Mouse (Mus musculus) lung, postnatal 0 days (tissue): ENCODE measurements around the gene Cdt1.
A peak's percentile ranks its signal among the peaks of the same experiment; 100 is the strongest.

Experiments used
- CTCF ChIP-seq: IDR thresholded peaks from 2 replicates; pipeline ENCODE4 v1.5.1; 2016; ENCODE audit warnings: antibody characterized with exemption, mild to moderate bottlenecking
- EP300 ChIP-seq: IDR thresholded peaks from 2 replicates; pipeline ENCODE4 v1.6.1; 2016; ENCODE audit warnings: antibody characterized with exemption, mild to moderate bottlenecking, control low read depth

DNA sequence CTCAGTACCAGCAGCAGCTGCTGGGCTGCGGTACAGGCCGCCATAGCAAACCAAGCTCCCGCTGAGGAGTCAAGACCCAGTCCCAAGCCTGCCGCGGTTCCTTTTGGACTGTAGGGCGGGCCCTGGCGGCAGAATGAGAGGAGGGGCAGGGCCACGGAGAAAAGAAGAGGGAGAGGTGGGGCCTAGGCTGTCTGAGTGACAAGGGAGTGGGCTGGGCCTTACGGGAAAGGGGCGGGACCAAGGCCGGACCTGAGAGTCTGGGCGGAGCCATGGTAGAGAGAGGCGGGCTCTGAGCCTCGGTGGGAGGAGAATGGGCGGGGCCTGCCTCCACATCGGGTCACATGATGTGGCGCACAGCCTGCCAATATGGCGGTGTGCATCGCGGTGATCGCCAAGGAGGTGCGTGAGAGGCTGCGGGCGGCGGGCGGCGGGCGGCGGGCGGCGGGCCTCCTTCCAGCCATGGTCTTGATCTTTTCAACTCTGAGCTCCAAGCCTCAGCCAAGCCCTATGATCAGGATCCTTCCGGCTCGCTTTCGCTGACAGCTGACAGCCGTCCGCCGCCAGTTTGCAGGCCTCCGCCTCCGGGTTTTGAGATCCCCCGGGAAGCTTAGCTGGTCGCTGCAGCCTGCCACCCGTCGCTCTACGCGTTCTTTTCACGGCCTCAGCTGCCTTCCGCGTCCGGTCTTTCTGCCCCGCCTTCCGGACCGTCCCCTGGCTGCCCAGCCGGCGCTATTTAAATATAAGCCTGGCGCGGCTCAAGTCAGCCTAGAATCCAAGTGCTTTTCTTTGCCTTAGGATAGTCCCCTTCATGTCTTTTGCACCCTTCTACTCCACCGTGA lies 43.7 kb downstream of the Cdt1 start, which contains the start of the genes Galns and Trappc2l:
- TF ChIP-seq CTCF (peak; percentile 66), EP300 (no peak)
